Mouse (Mus musculus) embryonic facial prominence, embryonic 11.5 days (tissue): ENCODE results near the gene Nlrc5. TPM values are rescaled to one million over a fixed set of nuclear protein-coding genes. Genes with fewer than 3 reads are reported as not detected.

Experiments used
- microRNA-seq: library from miRNA; unstranded; fragments of <30 nt; microRNA quantifications from one replicate; pipeline ENCODE4, GENCODE M21; 2016; ENCODE audit warnings: borderline number of aligned reads
- polyA plus RNA-seq: library from polyadenylated mRNA; unstranded; fragments of >200 nt; fragmentation: Nextera tagmentation; extraction: Ambion mirVana; gene quantifications from 2 replicates; pipeline ENCODE4 v1.2.1, GENCODE M21; 2014

The Nlrc5 gene
- polyA plus RNA-seq, 1 experiment from 2014 or later, result 0.14 TPM

Small RNAs within 50 kb of the gene (microRNA-seq; reads per million reads assigned to microRNA genes)
- gene Mir7072, result not detected

Other genes starting within 250 kb of the Nlrc5 start
- gene Nup93, start 219.8 kb upstream of the Nlrc5 start, polyA plus RNA-seq, result 132 and 138 TPM in 2 replicates
- gene Slc12a3, start 105.2 kb upstream of the Nlrc5 start, polyA plus RNA-seq, result not detected in 2 replicates
- 54.6 and 54.8 TPM in 2 replicates for gene Herpud1, start 47.9 kb upstream of the Nlrc5 start, polyA plus RNA-seq
- 6.9 and 8.8 TPM in 2 replicates for gene Cpne2, start 98.6 kb downstream of the Nlrc5 start, polyA plus RNA-seq
- 45.4 and 47.4 TPM in 2 replicates for gene Rspry1, start 167.6 kb downstream of the Nlrc5 start, polyA plus RNA-seq
- 106 and 109 TPM in 2 replicates for gene Fam192a, start 167.6 kb downstream of the Nlrc5 start, polyA plus RNA-seq
- gene Arl2bp, start 232.2 kb downstream of the Nlrc5 start, polyA plus RNA-seq, result 71.8 and 73.4 TPM in 2 replicates